ENCODE assay signal across 8 mouse cellular contexts in genomic region chr10:78043406-78043836, GRCm38 (mm10). TPM values are rescaled to one million over a fixed set of nuclear protein-coding genes. Genes with fewer than 3 reads are reported as not detected.
DNase-seq lines count a peak whose midpoint lies in the region; ATAC-seq and TF ChIP-seq lines count a peak whose summit lies in the region.

Aire (minus strand) TSS chr10:78043610.

- under 1% methylated on average over 27 of the region's 27 CpGs for WGBS in embryonic facial prominence, embryonic 11.5 days
- WGBS in heart, embryonic 11.5 days (ENCODE audit: insufficient replicate concordance) = 3% methylated on average over 27 of the region's 27 CpGs
- WGBS in kidney, embryonic 14.5 days = under 1% methylated on average over 22 of the region's 27 CpGs
- 3% methylated on average over 27 of the region's 27 CpGs for WGBS in liver, embryonic 13.5 days (ENCODE audit: insufficient replicate concordance)

- peak within 1 kb of the TSS; percentile 43 for H3K4me2 ChIP-seq in embryonic facial prominence, embryonic 11.5 days (ENCODE audit: low read depth, low read length)
- peak within 1 kb of the TSS; percentile 51 for H3K4me2 ChIP-seq in heart, embryonic 11.5 days
- H3K4me2 ChIP-seq in kidney, embryonic 14.5 days (replicated peaks; ENCODE audit: low read depth, low read length) = peak within 1 kb of the TSS; percentile 31
- peak within 1 kb of the TSS; percentile 32 for H3K4me2 ChIP-seq in liver, embryonic 13.5 days

- no peaks in the 10 kb centered on the region for H3K27me3 ChIP-seq in embryonic facial prominence, embryonic 11.5 days (ENCODE audit: control insufficient read depth, insufficient read depth, low read length)
- peaks cover 11% of the 10 kb centered on the region for H3K27me3 ChIP-seq in heart, embryonic 11.5 days (ENCODE audit: control insufficient read depth, insufficient read depth, low read length)
- H3K27me3 ChIP-seq in kidney, embryonic 14.5 days (ENCODE audit: control insufficient read depth, insufficient read depth, low read length) = no peaks in the 10 kb centered on the region
- peaks cover 12% of the 10 kb centered on the region for H3K27me3 ChIP-seq in liver, embryonic 13.5 days
- no peaks in the 10 kb centered on the region for H3K27me3 ChIP-seq in testis, adult 2 months (ENCODE audit: control insufficient read depth, insufficient read depth, low read length)

- H3K27ac ChIP-seq in embryonic facial prominence, embryonic 11.5 days (replicated peaks; ENCODE audit: low read depth, low read length) = no peak within 1 kb of the TSS
- no peak within 1 kb of the TSS for H3K27ac ChIP-seq in heart, embryonic 11.5 days (ENCODE audit: low read depth, low read length)
- no peak within 1 kb of the TSS for H3K27ac ChIP-seq in kidney, embryonic 14.5 days (ENCODE audit: low read depth, low read length)
- no peak within 1 kb of the TSS for H3K27ac ChIP-seq in liver, embryonic 13.5 days
- H3K27ac ChIP-seq in testis, adult 2 months (ENCODE audit: control insufficient read depth, insufficient read depth, low read depth, low read length) = no peak within 1 kb of the TSS

- no peaks in the 10 kb centered on the region for H3K9me3 ChIP-seq in embryonic facial prominence, embryonic 11.5 days (replicated peaks; ENCODE audit: control insufficient read depth, low read length)
- H3K9me3 ChIP-seq in heart, embryonic 11.5 days (replicated peaks; ENCODE audit: control insufficient read depth, low read length) = no peaks in the 10 kb centered on the region
- no peaks in the 10 kb centered on the region for H3K9me3 ChIP-seq in kidney, embryonic 14.5 days (ENCODE audit: control insufficient read depth, low read length)
- H3K9me3 ChIP-seq in liver, embryonic 13.5 days (replicated peaks) = no peaks in the 10 kb centered on the region

- TF ChIP-seq CTCF in testis, adult 2 months (IDR thresholded peaks at IDR 0.05; ENCODE audit: control insufficient read depth, insufficient read depth, insufficient replicate concordance, low read depth, low read length) = peak; percentile 89; the same call in 1 of the 2 replicates

- peak; percentile 84 for DNase-seq in CD4-positive helper T cell, adult 2 months (ENCODE audit: low read depth, low spot score)
- peak; percentile 77 for DNase-seq in adrenal gland, postnatal 10 days
- peak; percentile 78 for DNase-seq in embryonic facial prominence, embryonic 11.5 days (ENCODE audit: low spot score)
- peak; percentile 33 for DNase-seq in liver, embryonic 13.5 days
- peak; percentile 41 to 74 for DNase-seq in natural killer cell, adult 2 months (ENCODE audit: low spot score in 2 of 2)

- peak within 1 kb of the TSS; percentile 32; the same call in 1 of the 2 replicates for H3K9ac ChIP-seq in embryonic facial prominence, embryonic 11.5 days (replicated peaks; ENCODE audit: low read length)
- H3K9ac ChIP-seq in heart, embryonic 11.5 days (ENCODE audit: low read depth, low read length) = no peak within 1 kb of the TSS
- H3K9ac ChIP-seq in kidney, embryonic 14.5 days (ENCODE audit: low read depth, low read length) = no peak within 1 kb of the TSS
- H3K9ac ChIP-seq in liver, embryonic 13.5 days = no peak within 1 kb of the TSS

- ATAC-seq in embryonic facial prominence, embryonic 11.5 days (replicated peaks; ENCODE audit: insufficient number of reproducible peaks, low FRiP score, low TSS enrichment, low read depth) = no peak
- 0 out of 2 replicates have a peak, but pooled peaks have one; percentile 27 for ATAC-seq in heart, embryonic 11.5 days (replicated peaks; ENCODE audit: insufficient number of reproducible peaks, low FRiP score, low TSS enrichment)
- peak; percentile 67 for ATAC-seq in kidney, embryonic 14.5 days (ENCODE audit: low FRiP score, low TSS enrichment)
- ATAC-seq in liver, embryonic 13.5 days (ENCODE audit: low read depth) = no peak

- H3K4me3 ChIP-seq in embryonic facial prominence, embryonic 11.5 days (ENCODE audit: low read depth, low read length) = peak within 1 kb of the TSS; percentile 5; the same call in 1 of the 2 replicates
- H3K4me3 ChIP-seq in heart, embryonic 11.5 days (ENCODE audit: low read depth, low read length) = peak within 1 kb of the TSS; percentile 22
- peak within 1 kb of the TSS; percentile 12 for H3K4me3 ChIP-seq in kidney, embryonic 14.5 days (ENCODE audit: low read length)
- no peak within 1 kb of the TSS for H3K4me3 ChIP-seq in liver, embryonic 13.5 days (replicated peaks)
- H3K4me3 ChIP-seq in testis, adult 2 months (ENCODE audit: control insufficient read depth, low read depth, low read length) = peak within 1 kb of the TSS; percentile 45

- no peaks in the 10 kb centered on the region for H3K36me3 ChIP-seq in embryonic facial prominence, embryonic 11.5 days (replicated peaks; ENCODE audit: control insufficient read depth, insufficient read depth, low read depth, low read length)
- H3K36me3 ChIP-seq in heart, embryonic 11.5 days (ENCODE audit: control insufficient read depth, insufficient read depth, low read length) = no peaks in the 10 kb centered on the region
- no peaks in the 10 kb centered on the region for H3K36me3 ChIP-seq in kidney, embryonic 14.5 days (ENCODE audit: control insufficient read depth, insufficient read depth, low read length)
- no peaks in the 10 kb centered on the region for H3K36me3 ChIP-seq in liver, embryonic 13.5 days
- no peaks in the 10 kb centered on the region for H3K36me3 ChIP-seq in testis, adult 2 months (ENCODE audit: control insufficient read depth, insufficient read depth, low read length)

- H3K4me1 ChIP-seq in embryonic facial prominence, embryonic 11.5 days (ENCODE audit: control insufficient read depth, insufficient read depth, low read length) = no peaks in the 10 kb centered on the region
- H3K4me1 ChIP-seq in heart, embryonic 11.5 days (ENCODE audit: control insufficient read depth, insufficient read depth, low read length) = peaks cover 6% of the 10 kb centered on the region; the same call in 1 of the 2 replicates
- 0 out of 2 replicates have a peak, but pooled peaks cover 4% of the 10 kb centered on the region for H3K4me1 ChIP-seq in kidney, embryonic 14.5 days (ENCODE audit: control insufficient read depth, insufficient read depth, low read length)
- peaks cover 5% of the 10 kb centered on the region for H3K4me1 ChIP-seq in liver, embryonic 13.5 days (replicated peaks)
- peaks cover 13% of the 10 kb centered on the region for H3K4me1 ChIP-seq in testis, adult 2 months (ENCODE audit: control insufficient read depth, insufficient read depth, low read length)

- no peak for TF ChIP-seq POLR2A in testis, adult 2 months (IDR thresholded peaks at IDR 0.05; ENCODE audit: control insufficient read depth, low read depth, low read length)

RNA-seq across cellular contexts. Expression of gene Aire, which starts in this region (rescaled TPM):
- under 1 TPM in 1 of 2 experiments, not detected in 1; 0.12 TPM for total RNA-seq in adrenal gland, postnatal 10 days (2021)
- polyA plus RNA-seq in embryonic facial prominence, embryonic 11.5 days (2014; fragmentation: Nextera tagmentation; extraction: Ambion mirVana) = 0.11 TPM in 1 of 2 replicates, not detected in the other
- polyA plus RNA-seq in heart, embryonic 11.5 days (2014; fragmentation: Nextera tagmentation; extraction: Ambion mirVana) = 0.16 and 0.49 TPM in 2 replicates
- 1.2 and 1.5 TPM in 2 replicates for polyA plus RNA-seq in kidney, embryonic 14.5 days (2014; fragmentation: Nextera tagmentation; extraction: Ambion mirVana)
- not detected in 2 replicates for polyA plus RNA-seq in liver, embryonic 13.5 days (2015; fragmentation: Nextera tagmentation; extraction: Ambion mirVana)
- 1.7 and 1.8 TPM in 2 replicates for polyA plus RNA-seq in testis, adult 2 months (2012; rRNA removed)

Comparison
In these comparisons a context has a peak if more than half of its experiments do, and no peak if none do; other contexts are left out.
1. Peak in DNase-seq in adrenal gland, postnatal 10 days; RNA of the gene not detected or under 1 TPM.
2. Peak in DNase-seq, H3K4me3 ChIP-seq, H3K9ac ChIP-seq and H3K4me2 ChIP-seq in embryonic facial prominence, embryonic 11.5 days; RNA of the gene not detected or under 1 TPM.
3. Peak in ATAC-seq, H3K4me3 ChIP-seq and H3K4me2 ChIP-seq in heart, embryonic 11.5 days; RNA of the gene not detected or under 1 TPM.
4. Peak in DNase-seq and H3K4me2 ChIP-seq in liver, embryonic 13.5 days; RNA of the gene not detected or under 1 TPM.
5. DNase-seq: peak in every context shown above with its lines; median percentile 84 in CD4-positive helper T cell, adult 2 months; 78 in embryonic facial prominence, embryonic 11.5 days; 77 in adrenal gland, postnatal 10 days; 58 in natural killer cell, adult 2 months; 33 in liver, embryonic 13.5 days.